Mouse (Mus musculus) brain, embryonic 14.5 days (tissue): ENCODE data around the gene Lin7b.

Source experiments
- CTCF ChIP-seq: fragments of 200-500 bp; IDR thresholded peaks from 2 replicates; pipeline ENCODE4 v1.5.1; 2012; ENCODE audit warnings: inconsistent platforms, mild to moderate bottlenecking, moderate library complexity, borderline replicate concordance; ENCODE audit not compliant: insufficient read depth, insufficient read length; ENCODE audit errors: extremely low read depth
- POLR2A ChIP-seq: fragments of 200-500 bp; IDR thresholded peaks from 2 replicates; pipeline ENCODE4 v1.6.1; 2012; ENCODE audit warnings: mild to moderate bottlenecking, inconsistent platforms, borderline replicate concordance; ENCODE audit not compliant: poor library complexity, insufficient read depth, insufficient read length, severe bottlenecking; ENCODE audit errors: extremely low read depth

DNA sequence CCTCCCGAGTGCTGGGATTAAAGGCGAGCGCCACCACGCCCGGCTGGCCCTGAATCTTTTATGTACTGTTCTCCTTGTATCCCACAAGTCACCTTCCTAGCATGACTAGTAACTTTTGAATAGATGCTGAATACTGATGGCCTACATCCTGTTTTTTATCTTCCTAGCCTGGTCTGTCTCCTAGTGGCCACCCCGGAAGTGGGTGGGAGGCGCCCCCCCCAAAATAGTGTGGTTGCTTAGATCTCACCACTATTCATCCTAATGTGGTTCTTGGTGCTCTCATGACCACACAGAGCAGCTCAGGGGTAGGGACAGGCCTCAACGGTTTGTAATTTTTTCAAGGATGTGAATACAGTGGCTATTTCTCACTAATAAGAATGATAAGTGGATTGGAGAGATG lies 4.2 kb upstream of the Lin7b start:
- no peak for TF ChIP-seq CTCF
- TF ChIP-seq POLR2A: no peak
